Mouse (Mus musculus) hematopoietic stem cell, adult 5-6 weeks (primary cell): ENCODE measurements around the gene Olfr352. TPM values are rescaled to one million over a fixed set of nuclear protein-coding genes. Genes with fewer than 3 reads are reported as not detected.

ENCODE experiments used
- ATAC-seq, 2 experiments: fragments of 125-278 bp in 1 of 2; replicated peaks in 1 of 2; 2 replicates each; pipeline ENCODE4 v1.8.0; 2016 to 2017; ENCODE audit warnings: inconsistent platforms in 2 of 2, mild to moderate bottlenecking in 2 of 2, moderate number of reproducible peaks in 2 of 2, low read depth in 1 of 2, moderate TSS enrichment in 1 of 2; ENCODE audit not compliant: low FRiP score in 2 of 2, poor library complexity in 2 of 2, severe bottlenecking in 2 of 2, insufficient read depth in 1 of 2, low TSS enrichment in 1 of 2
- total RNA-seq: library from RNA; stranded (forward); fragments of 172-1452, 232-1000 nt; gene quantifications from 2 replicates; pipeline ENCODE4 v1.2.3, GENCODE M21; 2017

Gene Olfr352
- not detected in 2 replicates for total RNA-seq

- ATAC-seq, result no peak
These were observed at the start of gene Olfr352 for GRCm38 (mm10) chr2:36868160-36868559. Gene Olfr352 (plus strand): TSS chr2:36868460.

GRCm38 (mm10) chr2:36846010-36846409, 22.2 kb upstream of the Olfr352 start, which contains the start of gene Olfr350:
Gene Olfr350 (plus strand): TSS chr2:36846310.
- no peak for ATAC-seq

- no peak for ATAC-seq
These were observed 5.7 kb upstream of the Olfr352 start, which contains the start of gene Olfr351 for GRCm38 (mm10) chr2:36862560-36862959. Gene Olfr351 (minus strand): TSS chr2:36862660.

- ATAC-seq, result no peak
These were observed 24.6 kb downstream of the Olfr352 start, which contains the start of gene Olfr353 for GRCm38 (mm10) chr2:36892836-36893235. Gene Olfr353 (minus strand): TSS chr2:36892936.

GRCm38 (mm10) chr2:36897114-36897513, 28.9 kb downstream of the Olfr352 start:
- no peak for ATAC-seq

- no peak for ATAC-seq
These were observed 37.1 kb downstream of the Olfr352 start, which contains the start of gene Olfr354 for GRCm38 (mm10) chr2:36905380-36905779. Gene Olfr354 (plus strand): TSS chr2:36905680.

Other genes with a start within 250 kb of the Olfr352 start
- gene Olfr345, start 228.4 kb upstream of the Olfr352 start, total RNA-seq, result not detected in 2 replicates
- gene Olfr346, start 182.7 kb upstream of the Olfr352 start, total RNA-seq, result not detected in 2 replicates
- gene Olfr347, start 136.6 kb upstream of the Olfr352 start, total RNA-seq, result not detected in 2 replicates
- not detected in 2 replicates for gene Olfr348, start 84.2 kb upstream of the Olfr352 start, total RNA-seq
- not detected in 2 replicates for gene Olfr50, start 77.9 kb upstream of the Olfr352 start, total RNA-seq
- gene Olfr3, start 51.4 kb upstream of the Olfr352 start, total RNA-seq, result not detected in 2 replicates
- gene Olfr350, start 22.1 kb upstream of the Olfr352 start, total RNA-seq, result not detected in 2 replicates
- not detected in 2 replicates for gene Olfr351, start 5.8 kb upstream of the Olfr352 start, total RNA-seq
- not detected in 2 replicates for gene Olfr353, start 24.5 kb downstream of the Olfr352 start, total RNA-seq
- gene Olfr354, start 37.2 kb downstream of the Olfr352 start, total RNA-seq, result not detected in 2 replicates
- gene Olfr355, start 60.4 kb downstream of the Olfr352 start, total RNA-seq, result not detected in 2 replicates
- gene Olfr356, start 68.7 kb downstream of the Olfr352 start, total RNA-seq, result not detected in 2 replicates
- gene Olfr357, start 125.4 kb downstream of the Olfr352 start, total RNA-seq, result not detected in 2 replicates
- gene Olfr358, start 140.9 kb downstream of the Olfr352 start, total RNA-seq, result not detected in 2 replicates
- not detected in 2 replicates for gene Olfr360, start 197.3 kb downstream of the Olfr352 start, total RNA-seq
- not detected in 2 replicates for gene Olfr361, start 220.8 kb downstream of the Olfr352 start, total RNA-seq
- not detected in 2 replicates for gene Olfr362, start 249.4 kb downstream of the Olfr352 start, total RNA-seq